Mouse (Mus musculus): ENCODE results near the gene Vezf1. TPM values are rescaled to one million over a fixed set of nuclear protein-coding genes. Genes with fewer than 3 reads are reported as not detected.

The Vezf1 gene
- 5.9 and 7.4 TPM in 2 replicates for polyA plus RNA-seq (2012; rRNA removed; ENCODE audit: low replicate concordance)

DNA sequence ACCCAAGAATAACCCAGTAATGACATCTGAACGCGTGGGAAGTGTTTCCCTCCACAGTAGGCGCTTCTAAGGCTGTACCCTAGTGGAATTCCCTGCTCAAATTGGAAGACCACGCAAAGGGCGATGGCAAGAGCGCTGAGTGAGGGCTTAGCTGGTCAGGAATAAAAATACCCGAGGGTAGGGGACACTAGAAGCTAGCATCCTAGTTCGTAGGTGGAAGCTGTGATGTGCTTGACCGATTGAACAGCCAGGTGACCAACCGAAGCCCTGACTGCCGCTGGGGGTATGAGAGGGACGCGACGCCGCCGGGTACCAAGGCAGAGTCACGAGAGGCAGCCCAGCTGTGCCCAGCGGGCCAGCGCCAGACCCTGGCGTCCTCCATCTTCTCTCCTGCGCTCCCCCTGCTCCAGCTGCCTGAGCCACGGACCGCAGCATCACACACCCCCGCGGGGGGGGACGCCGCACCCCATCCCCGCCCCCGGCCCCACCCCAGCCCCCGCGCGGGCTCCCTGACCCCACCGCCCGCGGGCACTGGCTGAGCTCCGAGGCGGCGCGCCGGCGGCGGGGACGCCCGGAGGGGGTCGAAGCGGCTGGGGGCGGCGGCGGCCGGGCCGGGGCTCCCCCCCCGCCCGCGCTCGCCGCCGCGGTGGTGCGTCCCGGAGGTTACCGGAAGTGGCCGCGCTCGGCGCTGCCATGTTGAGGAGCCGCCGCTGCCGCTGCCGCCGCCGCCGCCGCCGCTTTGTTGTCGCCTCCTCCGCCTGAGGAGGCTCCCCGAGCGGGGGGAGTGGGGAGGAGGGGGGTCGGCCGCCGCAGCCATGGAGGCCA lies at the start of gene Vezf1:
Gene Vezf1, plus strand, starts transcription at position 694 of the 825 bp plus-strand sequence.

GRCm38 (mm10) chr11:88046944-88047794 lies 20.9 kb upstream of the Vezf1 start, which contains the start of gene Srsf1:
Gene Srsf1, plus strand, starts transcription at chr11:88047373.

DNA sequence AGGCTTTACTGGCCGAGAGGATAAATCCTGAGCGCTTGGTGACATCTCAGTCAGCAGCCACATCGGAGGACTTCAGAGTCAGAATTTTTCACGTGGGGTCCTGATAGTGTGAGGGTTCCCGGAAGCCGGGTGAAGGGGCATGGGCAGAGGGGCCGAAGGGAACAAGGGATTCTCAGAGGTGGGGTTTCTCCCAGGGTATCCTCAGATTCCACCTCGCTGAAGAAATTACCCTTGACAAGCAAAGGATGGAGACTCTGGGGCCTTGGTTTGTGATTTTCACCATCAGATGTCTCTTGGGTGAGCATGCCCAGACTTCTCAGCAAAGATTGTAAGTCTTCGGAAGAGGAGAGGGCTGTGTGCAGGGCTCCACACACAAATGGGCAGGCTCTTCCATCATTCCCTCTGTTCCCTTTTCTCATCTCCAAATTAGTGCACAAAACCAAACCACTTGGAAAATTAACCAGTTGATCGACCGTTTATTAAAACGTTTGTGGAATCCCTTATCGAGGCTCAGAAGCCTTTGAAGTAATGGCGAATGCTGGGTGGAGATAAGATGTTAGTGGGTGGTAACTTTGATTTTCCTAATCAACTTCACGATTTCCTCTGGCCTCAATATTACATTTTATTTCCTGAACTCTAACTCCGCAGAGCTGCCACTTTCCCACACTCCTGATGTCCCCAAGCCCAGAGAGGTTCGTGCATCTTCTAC lies 30.1 kb downstream of the Vezf1 start, which contains the start of gene Cuedc1:
Gene Cuedc1, plus strand, starts transcription at position 38 of the 709 bp plus-strand sequence.

Other genes with a start within 250 kb of the Vezf1 start
- 0.06 and 1.3 TPM in 2 replicates for gene Lpo, start 240.0 kb upstream of the Vezf1 start, polyA plus RNA-seq (2012; rRNA removed; ENCODE audit: low replicate concordance)
- gene Mks1, start 215.1 kb upstream of the Vezf1 start, polyA plus RNA-seq (2012; rRNA removed; ENCODE audit: low replicate concordance) = 4.1 and 6.1 TPM in 2 replicates
- gene Epx, start 192.7 kb upstream of the Vezf1 start, polyA plus RNA-seq (2012; rRNA removed; ENCODE audit: low replicate concordance) = not detected in 2 replicates
- gene Olfr462, start 176.0 kb upstream of the Vezf1 start, polyA plus RNA-seq (2012; rRNA removed; ENCODE audit: low replicate concordance) = not detected in 2 replicates
- not detected in 2 replicates for gene Olfr463, start 170.9 kb upstream of the Vezf1 start, polyA plus RNA-seq (2012; rRNA removed; ENCODE audit: low replicate concordance)
- not detected in 2 replicates for gene Olfr464, start 147.3 kb upstream of the Vezf1 start, polyA plus RNA-seq (2012; rRNA removed; ENCODE audit: low replicate concordance)
- gene Dynll2, start 80.7 kb upstream of the Vezf1 start, polyA plus RNA-seq (2012; rRNA removed; ENCODE audit: low replicate concordance) = 84.7 and 172 TPM in 2 replicates
- 76.0 and 99.0 TPM in 2 replicates for gene Srsf1, start 20.9 kb upstream of the Vezf1 start, polyA plus RNA-seq (2012; rRNA removed; ENCODE audit: low replicate concordance)
- gene Cuedc1, start 29.8 kb downstream of the Vezf1 start, polyA plus RNA-seq (2012; rRNA removed; ENCODE audit: low replicate concordance) = 15.1 and 23.7 TPM in 2 replicates
- gene Mrps23, start 136.1 kb downstream of the Vezf1 start, polyA plus RNA-seq (2012; rRNA removed; ENCODE audit: low replicate concordance) = 23.7 and 31.7 TPM in 2 replicates
- not detected in 2 replicates for gene Ccdc182, start 225.8 kb downstream of the Vezf1 start, polyA plus RNA-seq (2012; rRNA removed; ENCODE audit: low replicate concordance)

Measured in duodenum, adult 2 months (tissue).